Mouse (Mus musculus) myocyte (in vitro differentiated cells): ENCODE measurements at regions not wholly inside any gene's neighbourhood (a gene's known extent, or its start where the extent isn't known, plus 50 kb on each side); places are given as distances from the start of the nearest gene placed in this dataset.

ENCODE experiments used
- MAX ChIP-seq: IDR thresholded peaks from one replicate; pipeline ENCODE4 v1.6.1; 2011; ENCODE audit warnings: low read depth, mild to moderate bottlenecking, control low read depth
- MYOD1 ChIP-seq, 3 experiments: IDR thresholded peaks; one replicate each; pipeline ENCODE4 v1.6.1; 2011; ENCODE audit warnings: control low read depth in 2 of 3, low read depth in 2 of 3, mild to moderate bottlenecking in 2 of 3, moderate library complexity in 1 of 3; ENCODE audit not compliant: insufficient read length in 2 of 3, control insufficient read depth in 1 of 3
- MYOG ChIP-seq, 3 experiments: IDR thresholded peaks; one replicate each; pipeline ENCODE4 v1.6.1; 2011; ENCODE audit warnings: control low read depth in 2 of 3, low read depth in 2 of 3, mild to moderate bottlenecking in 2 of 3; ENCODE audit not compliant: insufficient read length in 2 of 3, control insufficient read depth in 1 of 3, insufficient read depth in 1 of 3
- SRF ChIP-seq: IDR thresholded peaks from one replicate; pipeline ENCODE4 v1.6.1; 2011; ENCODE audit warnings: low read depth; ENCODE audit not compliant: control insufficient read depth, insufficient read length

GRCm38 (mm10) chr8:40089377-40089776, 585.5 kb upstream of the Adam24 start:
- no peak for TF ChIP-seq SRF
- no peak for TF ChIP-seq MYOG (IDR thresholded peaks at IDR 0.05; ENCODE audit: control insufficient read depth in 1 of 3, insufficient read depth in 1 of 3, insufficient read length in 2 of 3, low read depth in 2 of 3)
- no peak for TF ChIP-seq MYOD1 (IDR thresholded peaks at IDR 0.05; ENCODE audit: control insufficient read depth in 1 of 3, insufficient read length in 2 of 3, low read depth in 2 of 3)
- no peak for TF ChIP-seq MAX
